Mouse (Mus musculus): ENCODE results near the gene Cpeb3. TPM values are rescaled to one million over a fixed set of nuclear protein-coding genes. Genes with fewer than 3 reads are reported as not detected.
A peak's percentile ranks its signal among the peaks of the same experiment; 100 is the strongest.

The Cpeb3 gene
- 10.1 and 12.5 TPM in 2 replicates for polyA plus RNA-seq (2014; fragmentation: Nextera tagmentation; extraction: Ambion mirVana)

- DNase-seq (peak; percentile 76), ATAC-seq (ENCODE audit: low FRiP score, low TSS enrichment) (no peak)
- Histone ChIP-seq H3K9ac (replicated peaks; ENCODE audit: low read length) (peak within 1 kb of the TSS; percentile 97), H3K27me3 (ENCODE audit: control insufficient read depth, insufficient read depth, low read length) (no peaks in the 10 kb centered on the region), H3K36me3 (ENCODE audit: control insufficient read depth, insufficient read depth, low read length) (peaks cover 23% of the 10 kb centered on the region), H3K9me3 (ENCODE audit: control insufficient read depth, low read length) (no peaks in the 10 kb centered on the region), H3K27ac (replicated peaks; ENCODE audit: low read depth, low read length) (peak within 1 kb of the TSS; percentile 80), H3K4me2 (ENCODE audit: low read length) (peak within 1 kb of the TSS; percentile 72), H3K4me1 (ENCODE audit: control insufficient read depth, insufficient read depth, low read length) (peaks cover 17% of the 10 kb centered on the region), H3K4me3 (replicated peaks; ENCODE audit: low read depth, low read length) (peak within 1 kb of the TSS; percentile 98)
- under 1% methylated on average over 15 of the region's 15 CpGs for WGBS
Observed at GRCm38 (mm10) chr19:37208176-37208755, at the start of gene Cpeb3. Gene Cpeb3, minus strand, starts transcription at chr19:37208601.

DNA sequence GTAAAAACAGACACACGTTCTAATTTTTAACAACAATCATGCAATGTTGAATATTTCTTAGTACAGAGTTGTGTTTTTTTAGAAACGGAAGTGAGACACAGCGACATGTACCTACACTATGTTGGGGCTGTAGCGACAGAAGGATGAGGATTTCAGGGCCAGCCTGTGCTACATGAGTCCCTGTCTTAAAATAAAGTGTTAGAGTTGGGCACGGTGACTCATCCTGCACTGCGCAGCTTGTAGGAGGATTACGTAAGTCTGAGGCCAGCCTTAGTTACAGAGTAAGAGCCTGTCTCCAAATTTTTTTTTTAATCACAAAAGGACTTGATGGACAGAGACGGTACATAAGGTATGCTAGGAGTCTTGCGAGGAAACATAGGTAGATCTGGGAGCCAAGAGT lies 46.9 kb upstream of the Cpeb3 start:
- no peak for DNase-seq
- H3K9ac ChIP-seq (replicated peaks; ENCODE audit: low read length): no peak overlapping the region
- H3K27me3 ChIP-seq (ENCODE audit: control insufficient read depth, insufficient read depth, low read length): no peaks in the 10 kb centered on the region
- no peaks in the 10 kb centered on the region for H3K36me3 ChIP-seq (ENCODE audit: control insufficient read depth, insufficient read depth, low read length)
- no peak overlapping the region for H3K4me3 ChIP-seq (replicated peaks; ENCODE audit: low read depth, low read length)
- no peak for ATAC-seq (ENCODE audit: low FRiP score, low TSS enrichment)
- no peak overlapping the region for H3K27ac ChIP-seq (replicated peaks; ENCODE audit: low read depth, low read length)
- H3K9me3 ChIP-seq (ENCODE audit: control insufficient read depth, low read length): no peaks in the 10 kb centered on the region
- no peaks in the 10 kb centered on the region for H3K4me1 ChIP-seq (ENCODE audit: control insufficient read depth, insufficient read depth, low read length)
- H3K4me2 ChIP-seq (ENCODE audit: low read length): no peak overlapping the region
- 93% methylated on average over 9 of the region's 9 CpGs for WGBS

- Histone ChIP-seq H3K36me3 (ENCODE audit: control insufficient read depth, insufficient read depth, low read length) (no peaks in the 10 kb centered on the region), H3K9ac (replicated peaks; ENCODE audit: low read length) (no peak overlapping the region), H3K4me3 (replicated peaks; ENCODE audit: low read depth, low read length) (no peak overlapping the region), H3K9me3 (ENCODE audit: control insufficient read depth, low read length) (no peaks in the 10 kb centered on the region), H3K4me2 (ENCODE audit: low read length) (no peak overlapping the region), H3K4me1 (ENCODE audit: control insufficient read depth, insufficient read depth, low read length) (no peaks in the 10 kb centered on the region), H3K27ac (replicated peaks; ENCODE audit: low read depth, low read length) (no peak overlapping the region), H3K27me3 (ENCODE audit: control insufficient read depth, insufficient read depth, low read length) (no peaks in the 10 kb centered on the region)
- WGBS: 70% methylated on average over 6 of the region's 6 CpGs
- no peak for ATAC-seq (ENCODE audit: low FRiP score, low TSS enrichment)
- no peak for DNase-seq
Observed at GRCm38 (mm10) chr19:37252104-37252503, 43.7 kb upstream of the Cpeb3 start.

DNA sequence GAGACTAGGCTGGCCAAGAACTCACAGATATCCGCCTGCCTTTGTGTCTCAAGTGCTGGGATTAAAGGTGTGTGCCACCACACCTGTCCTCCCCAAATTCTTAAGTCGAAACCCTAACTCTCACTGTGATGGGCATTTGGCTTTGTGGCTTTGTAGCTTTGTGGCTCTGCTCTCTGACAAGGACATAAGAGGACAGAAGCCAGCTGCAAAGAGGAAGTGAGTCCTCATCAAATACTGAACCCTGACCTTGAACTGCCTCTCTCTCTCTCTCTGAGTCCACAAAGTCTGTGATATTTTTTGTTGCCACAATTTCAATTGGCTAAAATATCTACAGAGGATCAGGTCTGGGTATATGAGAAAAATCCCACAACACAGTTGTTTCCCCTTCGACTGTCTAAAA lies 39.8 kb upstream of the Cpeb3 start:
- ATAC-seq (ENCODE audit: low FRiP score, low TSS enrichment) (no peak), DNase-seq (no peak)
- no peaks in the 10 kb centered on the region for H3K9me3 ChIP-seq (ENCODE audit: control insufficient read depth, low read length)
- H3K27me3 ChIP-seq (ENCODE audit: control insufficient read depth, insufficient read depth, low read length): no peaks in the 10 kb centered on the region
- no peak overlapping the region for H3K4me3 ChIP-seq (replicated peaks; ENCODE audit: low read depth, low read length)
- H3K4me1 ChIP-seq (ENCODE audit: control insufficient read depth, insufficient read depth, low read length): no peaks in the 10 kb centered on the region
- H3K36me3 ChIP-seq (ENCODE audit: control insufficient read depth, insufficient read depth, low read length): no peaks in the 10 kb centered on the region
- no peak overlapping the region for H3K9ac ChIP-seq (replicated peaks; ENCODE audit: low read length)
- WGBS: 80% methylated on average over 3 of the region's 3 CpGs
- no peak overlapping the region for H3K4me2 ChIP-seq (ENCODE audit: low read length)
- no peak overlapping the region for H3K27ac ChIP-seq (replicated peaks; ENCODE audit: low read depth, low read length)

- Histone ChIP-seq H3K36me3 (ENCODE audit: control insufficient read depth, insufficient read depth, low read length) (no peaks in the 10 kb centered on the region), H3K9ac (replicated peaks; ENCODE audit: low read length) (no peak overlapping the region), H3K27ac (replicated peaks; ENCODE audit: low read depth, low read length) (no peak overlapping the region), H3K9me3 (ENCODE audit: control insufficient read depth, low read length) (no peaks in the 10 kb centered on the region), H3K4me2 (ENCODE audit: low read length) (no peak overlapping the region), H3K4me1 (ENCODE audit: control insufficient read depth, insufficient read depth, low read length) (no peaks in the 10 kb centered on the region), H3K27me3 (ENCODE audit: control insufficient read depth, insufficient read depth, low read length) (no peaks in the 10 kb centered on the region), H3K4me3 (replicated peaks; ENCODE audit: low read depth, low read length) (no peak overlapping the region)
- ATAC-seq (ENCODE audit: low FRiP score, low TSS enrichment) (no peak), DNase-seq (no peak)
- 40% methylated on average over 3 of the region's 3 CpGs for WGBS
Observed at GRCm38 (mm10) chr19:37246859-37247258, 38.5 kb upstream of the Cpeb3 start.

- no peak for ATAC-seq (ENCODE audit: low FRiP score, low TSS enrichment)
- H3K9me3 ChIP-seq (ENCODE audit: control insufficient read depth, low read length): no peaks in the 10 kb centered on the region
- H3K4me1 ChIP-seq (ENCODE audit: control insufficient read depth, insufficient read depth, low read length): peaks cover 8% of the 10 kb centered on the region
- no peak overlapping the region for H3K27ac ChIP-seq (replicated peaks; ENCODE audit: low read depth, low read length)
- H3K4me2 ChIP-seq (ENCODE audit: low read length): no peak overlapping the region
- H3K36me3 ChIP-seq (ENCODE audit: control insufficient read depth, insufficient read depth, low read length): no peaks in the 10 kb centered on the region
- WGBS: 67% methylated on average over 2 of the region's 2 CpGs
- no peak overlapping the region for H3K4me3 ChIP-seq (replicated peaks; ENCODE audit: low read depth, low read length)
- H3K27me3 ChIP-seq (ENCODE audit: control insufficient read depth, insufficient read depth, low read length): no peaks in the 10 kb centered on the region
- no peak overlapping the region for H3K9ac ChIP-seq (replicated peaks; ENCODE audit: low read length)
- DNase-seq: no peak
Observed at GRCm38 (mm10) chr19:37242707-37243106, 34.3 kb upstream of the Cpeb3 start.

- no peaks in the 10 kb centered on the region for H3K36me3 ChIP-seq (ENCODE audit: control insufficient read depth, insufficient read depth, low read length)
- peaks cover 8% of the 10 kb centered on the region for H3K4me1 ChIP-seq (ENCODE audit: control insufficient read depth, insufficient read depth, low read length)
- H3K27ac ChIP-seq (replicated peaks; ENCODE audit: low read depth, low read length): no peak overlapping the region
- no peak overlapping the region for H3K9ac ChIP-seq (replicated peaks; ENCODE audit: low read length)
- 67% methylated on average over 5 of the region's 5 CpGs for WGBS
- DNase-seq (no peak), ATAC-seq (ENCODE audit: low FRiP score, low TSS enrichment) (no peak)
- H3K4me2 ChIP-seq (ENCODE audit: low read length): no peak overlapping the region
- H3K27me3 ChIP-seq (ENCODE audit: control insufficient read depth, insufficient read depth, low read length): no peaks in the 10 kb centered on the region
- H3K9me3 ChIP-seq (ENCODE audit: control insufficient read depth, low read length): no peaks in the 10 kb centered on the region
- H3K4me3 ChIP-seq (replicated peaks; ENCODE audit: low read depth, low read length): no peak overlapping the region
Observed at GRCm38 (mm10) chr19:37241201-37241600, 32.8 kb upstream of the Cpeb3 start.

DNA sequence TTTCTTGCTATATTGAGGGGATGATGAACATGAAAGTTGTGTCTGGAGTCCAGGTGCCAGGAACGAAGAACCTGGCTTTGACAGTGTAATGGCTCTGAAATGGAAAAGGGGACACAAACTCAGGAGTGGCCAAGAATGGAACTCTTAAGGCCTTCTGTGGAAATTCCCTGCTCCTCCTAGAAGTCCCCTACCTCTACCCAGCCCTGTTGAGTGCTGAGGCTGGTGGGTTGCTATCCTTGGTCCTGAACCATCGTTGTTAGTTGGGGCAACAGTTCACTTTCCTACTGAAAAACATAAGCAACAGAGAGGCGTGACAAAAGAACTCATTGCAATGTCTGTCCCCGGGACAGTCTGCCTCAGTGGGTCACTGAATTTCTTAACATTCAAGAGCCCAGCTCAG lies 30.7 kb upstream of the Cpeb3 start:
- no peak overlapping the region for H3K4me3 ChIP-seq (replicated peaks; ENCODE audit: low read depth, low read length)
- DNase-seq (peak; percentile 31), ATAC-seq (ENCODE audit: low FRiP score, low TSS enrichment) (no peak)
- no peaks in the 10 kb centered on the region for H3K27me3 ChIP-seq (ENCODE audit: control insufficient read depth, insufficient read depth, low read length)
- peaks cover 11% of the 10 kb centered on the region for H3K4me1 ChIP-seq (ENCODE audit: control insufficient read depth, insufficient read depth, low read length)
- no peak overlapping the region for H3K9ac ChIP-seq (replicated peaks; ENCODE audit: low read length)
- H3K27ac ChIP-seq (replicated peaks; ENCODE audit: low read depth, low read length): no peak overlapping the region
- WGBS: 27% methylated on average over 4 of the region's 4 CpGs
- no peak overlapping the region for H3K4me2 ChIP-seq (ENCODE audit: low read length)
- no peaks in the 10 kb centered on the region for H3K36me3 ChIP-seq (ENCODE audit: control insufficient read depth, insufficient read depth, low read length)
- no peaks in the 10 kb centered on the region for H3K9me3 ChIP-seq (ENCODE audit: control insufficient read depth, low read length)

GRCm38 (mm10) chr19:37238651-37239050 lies 30.2 kb upstream of the Cpeb3 start:
- no peak for ATAC-seq (ENCODE audit: low FRiP score, low TSS enrichment)
- H3K9me3 ChIP-seq (ENCODE audit: control insufficient read depth, low read length): no peaks in the 10 kb centered on the region
- peaks cover 16% of the 10 kb centered on the region for H3K4me1 ChIP-seq (ENCODE audit: control insufficient read depth, insufficient read depth, low read length)
- 12% methylated on average over 7 of the region's 7 CpGs for WGBS
- H3K9ac ChIP-seq (replicated peaks; ENCODE audit: low read length): no peak overlapping the region
- no peak overlapping the region for H3K27ac ChIP-seq (replicated peaks; ENCODE audit: low read depth, low read length)
- no peaks in the 10 kb centered on the region for H3K27me3 ChIP-seq (ENCODE audit: control insufficient read depth, insufficient read depth, low read length)
- DNase-seq: peak; percentile 42
- H3K36me3 ChIP-seq (ENCODE audit: control insufficient read depth, insufficient read depth, low read length): no peaks in the 10 kb centered on the region
- no peak overlapping the region for H3K4me3 ChIP-seq (replicated peaks; ENCODE audit: low read depth, low read length)
- 0 out of 2 replicates have a peak overlapping the region, but pooled peaks have one; percentile 24 for H3K4me2 ChIP-seq (ENCODE audit: low read length)

All from midbrain, embryonic 14.5 days (tissue).